Mouse (Mus musculus): ENCODE measurements at regions not wholly inside any gene's neighbourhood (a gene's known extent, or its start where the extent isn't known, plus 50 kb on each side); places are given as distances from the start of the nearest gene placed in this dataset.

DNA sequence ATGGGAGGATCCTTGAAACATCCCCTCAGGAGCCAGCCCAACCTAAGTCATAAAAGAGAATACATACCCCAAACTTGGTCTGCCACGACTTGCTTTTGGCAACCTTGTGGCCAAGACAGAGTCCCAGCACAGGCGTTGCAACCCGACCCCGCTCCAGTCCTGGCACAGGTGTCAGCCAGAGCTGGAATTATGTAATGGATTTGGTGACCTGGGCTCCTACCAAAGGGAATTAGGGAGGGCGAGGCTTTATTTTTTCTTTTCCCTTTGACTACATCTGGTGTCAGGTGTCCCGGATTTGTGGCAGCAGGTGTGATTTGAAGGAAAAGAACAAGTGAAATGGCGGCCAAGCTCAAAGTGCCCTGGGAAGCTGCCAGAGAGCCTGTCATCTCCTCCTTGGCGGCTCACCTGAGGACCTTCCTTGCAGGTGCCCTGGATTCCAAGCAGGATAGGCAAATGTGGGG lies 212.9 kb downstream of the Mef2c start:
- no peak for DNase-seq

DNA sequence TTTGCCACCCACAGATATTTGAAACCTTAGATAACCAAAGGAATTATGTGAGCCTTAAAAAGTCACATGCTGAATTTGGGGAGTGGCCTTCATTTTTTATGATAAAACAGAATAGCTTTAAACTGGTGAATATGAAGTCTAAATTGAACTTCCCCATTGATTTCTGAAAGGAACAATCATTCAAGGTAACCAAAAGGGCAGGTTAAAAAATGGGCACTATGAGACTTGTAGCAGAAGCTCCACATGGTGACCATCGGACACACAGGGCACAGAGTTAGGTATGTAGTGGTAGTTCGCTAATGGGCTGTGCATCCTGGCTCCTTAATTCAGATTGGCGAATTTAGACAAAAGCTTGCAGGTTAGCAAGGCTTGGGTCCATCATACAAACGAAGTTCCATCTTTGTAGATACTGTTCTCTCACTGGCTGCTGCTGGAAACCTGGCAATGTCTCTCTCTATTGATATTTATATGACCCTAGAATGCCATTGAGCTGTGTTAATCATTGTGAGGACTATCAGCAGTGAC lies 213.9 kb downstream of the Mef2c start:
- DNase-seq = no peak

DNA sequence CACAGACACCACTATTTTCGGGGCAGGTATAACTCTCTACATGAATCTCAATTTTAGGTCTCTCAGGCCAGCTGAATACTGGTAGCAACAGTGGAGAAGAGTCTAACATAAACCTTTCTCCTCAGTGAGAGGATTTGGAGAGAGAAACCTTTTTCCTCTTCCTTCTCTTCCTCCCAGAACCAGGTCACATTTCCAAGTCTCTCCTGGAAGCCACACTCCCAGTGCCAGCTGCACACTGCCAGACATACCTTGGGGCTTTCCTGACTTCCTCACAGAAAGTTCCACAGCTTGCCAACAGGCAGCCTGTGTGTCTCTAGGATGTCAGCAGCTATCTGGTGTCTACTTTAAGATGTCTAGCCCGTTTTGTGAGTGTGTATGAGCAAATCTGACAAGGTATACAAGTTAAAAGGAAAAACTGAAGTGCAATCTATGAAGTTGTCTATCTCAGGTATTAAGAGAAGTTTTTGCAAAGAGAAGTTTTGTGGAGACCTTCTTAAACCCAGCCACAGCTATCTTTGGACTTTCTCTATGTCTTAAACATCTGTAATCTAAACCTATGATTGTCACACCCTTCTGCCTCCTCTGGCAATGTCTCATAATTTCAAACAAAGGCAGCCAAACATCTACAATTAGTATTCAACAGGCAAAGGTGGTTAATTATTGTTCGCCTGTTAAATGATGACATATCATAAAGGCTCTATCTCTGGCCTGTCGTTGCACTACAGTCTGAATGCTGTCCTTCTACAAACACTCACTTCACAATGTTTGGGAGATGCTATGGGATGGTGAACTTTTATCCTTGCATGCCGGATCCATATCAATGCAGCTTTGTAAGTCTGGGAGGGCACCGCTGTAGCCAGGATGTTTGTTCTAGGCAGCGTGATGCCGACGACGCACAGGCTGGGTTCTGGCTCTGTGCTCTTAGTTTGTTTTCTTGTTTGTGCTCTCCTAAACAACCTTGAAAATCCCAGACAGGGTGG lies 214.9 kb downstream of the Mef2c start:
- no peak for DNase-seq

DNA sequence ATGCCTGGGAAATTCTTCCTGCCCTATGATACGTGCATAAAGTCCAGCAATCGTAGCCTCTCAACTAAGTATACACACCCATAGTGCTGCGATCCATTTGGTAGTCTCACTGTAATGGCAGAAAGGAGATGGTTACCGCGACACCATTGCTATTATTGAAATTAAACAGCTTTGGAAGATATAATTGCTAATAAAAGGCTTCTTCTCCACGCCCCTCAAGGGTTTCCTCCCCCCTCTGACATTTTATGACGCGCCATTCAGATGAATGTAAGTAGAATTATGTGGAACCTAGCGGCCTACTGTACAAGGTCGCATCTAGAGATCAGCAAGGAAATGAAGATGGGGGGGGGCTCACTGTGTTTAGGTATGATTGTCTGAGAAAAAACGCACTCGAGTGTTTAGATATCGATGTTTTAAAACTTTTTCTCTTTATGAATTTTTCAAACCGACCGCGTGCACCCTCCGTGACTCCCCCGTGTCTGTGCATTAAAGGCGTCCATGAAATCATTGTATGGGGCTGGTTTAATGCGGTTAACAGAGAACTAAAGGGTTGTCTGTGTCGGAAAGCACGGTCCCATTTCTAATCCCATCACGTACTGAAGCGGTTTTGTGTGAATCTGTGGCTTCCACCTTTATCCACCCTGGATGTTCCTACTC lies 215.9 kb downstream of the Mef2c start:
- DNase-seq = no peak

DNA sequence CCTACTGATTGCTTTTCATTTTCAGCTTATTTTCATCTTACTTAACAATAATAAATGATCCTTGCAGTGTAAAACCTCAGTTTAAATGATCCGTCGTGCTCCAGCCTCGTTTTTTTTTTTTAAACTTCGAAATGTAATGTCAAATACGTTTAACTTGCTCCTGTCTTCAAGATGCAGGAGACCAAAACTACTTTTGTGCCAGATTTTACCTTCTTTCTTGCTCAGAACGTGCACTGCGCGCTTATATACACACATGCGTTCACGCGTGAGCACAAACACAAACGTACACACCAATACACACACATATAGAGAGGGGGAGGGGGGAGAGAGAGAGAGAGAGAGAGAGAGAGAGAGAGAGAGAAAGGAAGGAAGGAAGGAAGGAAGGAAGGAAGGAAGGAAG lies 216.5 kb downstream of the Mef2c start:
- DNase-seq = no peak

DNA sequence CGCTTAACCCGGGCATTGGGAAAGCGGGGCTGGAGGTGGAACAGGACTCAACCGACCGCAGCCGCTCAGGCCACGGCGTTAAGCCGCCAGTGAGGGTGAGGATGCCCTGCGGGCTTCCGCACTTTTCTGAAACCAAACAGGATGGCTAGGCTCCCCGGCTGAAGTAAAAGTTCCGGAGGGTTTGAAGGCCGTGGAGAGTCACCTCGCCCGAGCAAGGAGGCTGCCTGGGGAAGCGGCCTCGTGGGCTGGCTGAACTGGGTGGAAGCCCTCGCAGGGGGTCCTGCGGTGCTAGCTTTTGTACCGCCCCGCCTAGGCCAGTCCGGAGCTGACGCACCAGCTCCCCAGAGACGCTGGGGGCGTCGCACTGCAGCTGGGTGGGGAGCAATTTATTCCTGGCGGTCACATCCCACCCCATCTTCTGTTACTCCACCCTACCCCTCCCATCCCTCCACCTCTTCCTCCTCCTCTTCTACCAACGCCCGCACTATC lies 217.1 kb downstream of the Mef2c start:
- no peak for DNase-seq

DNA sequence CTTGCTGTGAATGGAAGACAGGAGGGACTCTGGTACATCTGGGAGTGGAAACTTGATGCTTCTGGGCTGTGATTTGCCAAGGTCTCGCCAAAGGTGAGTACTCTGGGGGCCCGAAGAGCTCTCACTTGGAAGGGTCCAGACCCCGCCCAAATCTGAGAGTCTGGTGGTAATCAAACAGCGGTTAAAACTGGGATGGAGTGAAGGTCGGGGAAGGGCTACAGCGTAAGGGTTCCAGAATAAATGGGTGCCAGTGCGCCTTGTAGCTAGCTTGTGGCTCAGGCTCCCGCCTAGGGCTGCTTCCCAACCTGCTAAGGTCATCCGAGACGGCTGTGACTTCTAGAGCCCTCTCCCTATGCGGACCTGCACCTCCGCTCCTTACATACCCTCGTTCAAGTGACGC lies 217.7 kb downstream of the Mef2c start:
- no peak for DNase-seq

DNA sequence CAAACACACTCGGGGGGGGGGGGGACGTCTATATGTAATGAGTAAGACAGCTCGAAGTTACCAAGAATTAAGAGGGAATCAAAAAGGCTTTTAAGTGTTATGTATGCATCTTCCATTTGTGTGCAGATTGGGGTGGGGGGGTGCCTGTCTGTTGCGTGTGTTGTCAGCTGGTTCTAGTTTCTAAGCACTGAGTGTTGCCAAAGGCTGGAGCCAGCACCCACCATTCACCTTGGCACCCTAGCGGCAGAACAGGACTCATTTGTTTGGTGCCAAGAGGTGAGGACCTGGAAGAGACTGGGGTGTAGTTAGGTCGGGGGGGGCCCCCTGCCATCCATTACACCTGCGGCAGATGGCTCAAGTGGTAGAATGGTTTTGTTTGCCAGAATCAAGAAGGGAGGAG lies 218.4 kb downstream of the Mef2c start:
- no peak for DNase-seq

DNA sequence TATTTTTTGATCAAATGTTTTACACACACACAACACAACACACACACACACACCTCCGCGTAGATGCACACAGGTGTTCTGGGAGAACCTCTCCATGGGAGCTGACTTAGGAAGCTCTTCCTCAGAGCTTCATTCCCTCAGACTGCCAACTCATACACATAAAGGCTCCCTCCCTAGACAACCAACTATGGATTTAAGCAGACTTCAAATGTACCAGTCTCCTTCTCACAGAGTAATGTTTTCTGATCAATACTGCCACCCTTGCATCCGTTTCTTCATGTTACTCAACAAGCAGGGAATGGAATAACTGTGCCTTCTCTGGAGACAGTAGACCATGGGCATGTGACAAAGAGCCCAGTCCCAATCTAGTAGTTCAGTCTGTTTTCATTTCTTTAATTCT lies 219.0 kb downstream of the Mef2c start:
- DNase-seq = no peak

DNA sequence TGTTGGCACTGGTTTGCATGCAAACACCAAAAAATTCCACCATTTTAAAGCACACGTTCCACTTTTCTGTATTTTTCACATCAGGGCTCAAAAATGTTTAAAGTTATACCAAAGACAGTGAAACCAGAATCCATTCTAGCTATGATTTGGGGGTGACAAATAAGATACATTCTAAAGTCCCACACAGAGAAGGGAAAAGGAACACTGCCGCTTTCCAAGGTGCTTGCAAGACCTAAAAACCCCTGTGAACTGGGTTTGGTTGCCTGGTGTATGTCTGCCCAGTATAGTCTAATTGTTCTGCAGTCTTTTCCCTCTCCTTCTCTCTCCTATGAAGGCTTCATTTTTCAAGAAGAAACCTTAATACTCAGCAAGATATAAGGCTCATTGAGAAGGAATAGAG lies 219.6 kb downstream of the Mef2c start:
- no peak for DNase-seq

DNA sequence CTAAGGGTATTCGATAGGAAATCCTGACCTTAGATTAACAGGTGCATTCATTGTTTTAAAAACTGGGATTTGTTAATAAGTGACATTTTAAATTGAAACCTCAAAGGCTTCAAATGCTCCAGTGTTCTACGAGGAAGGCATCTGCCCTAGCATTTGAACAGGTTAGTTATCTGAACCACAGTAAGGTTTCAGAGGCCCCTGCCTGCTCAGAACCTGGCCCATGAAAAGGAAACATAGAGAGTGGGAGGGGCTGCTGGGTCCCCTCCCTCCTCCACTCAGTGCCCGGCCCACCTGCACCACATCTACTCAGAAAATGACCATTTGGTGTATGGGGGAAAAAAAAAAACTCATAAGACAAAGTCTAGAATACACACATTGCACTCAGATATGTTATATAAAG lies 220.4 kb downstream of the Mef2c start:
- no peak for DNase-seq

DNA sequence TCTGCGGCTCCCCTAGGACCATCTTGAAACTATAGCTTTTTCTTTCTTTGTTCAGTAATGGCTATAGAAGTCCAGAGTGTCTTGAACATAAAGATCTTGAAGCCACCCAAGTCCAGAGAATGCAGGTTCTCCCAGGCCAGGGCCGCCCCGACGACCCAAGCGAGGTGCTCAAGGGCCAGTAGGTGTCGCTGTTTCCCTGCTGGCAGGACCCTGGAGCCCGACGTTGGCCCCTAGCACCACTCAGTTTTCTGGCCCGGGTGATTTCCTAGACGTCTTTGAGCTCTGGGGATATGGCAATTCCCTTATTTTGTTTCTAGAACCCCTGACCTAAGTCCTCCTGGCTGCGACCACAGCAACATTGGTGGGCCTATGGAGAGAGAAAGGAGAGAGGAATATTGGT lies 221.2 kb downstream of the Mef2c start:
- no peak for DNase-seq

DNA sequence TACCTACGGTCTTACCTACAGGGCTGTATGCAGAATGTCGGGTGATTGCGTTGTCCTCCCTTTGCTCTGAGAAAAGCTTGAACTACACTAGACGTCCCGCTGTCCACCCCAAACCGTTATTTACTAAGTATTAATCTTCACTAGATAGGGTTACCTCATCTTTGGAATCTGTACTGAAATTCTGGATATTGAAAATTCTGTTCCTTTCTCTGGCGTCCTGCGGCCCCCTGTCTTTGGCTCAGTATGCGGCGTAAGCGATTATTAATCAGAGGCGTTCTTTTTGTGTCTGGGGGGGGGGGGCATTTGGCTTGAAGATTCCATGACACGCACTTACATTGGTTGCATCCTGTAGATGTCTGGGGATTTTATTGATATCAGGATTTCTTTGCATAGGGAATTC lies 222.0 kb downstream of the Mef2c start:
- DNase-seq = no peak

DNA sequence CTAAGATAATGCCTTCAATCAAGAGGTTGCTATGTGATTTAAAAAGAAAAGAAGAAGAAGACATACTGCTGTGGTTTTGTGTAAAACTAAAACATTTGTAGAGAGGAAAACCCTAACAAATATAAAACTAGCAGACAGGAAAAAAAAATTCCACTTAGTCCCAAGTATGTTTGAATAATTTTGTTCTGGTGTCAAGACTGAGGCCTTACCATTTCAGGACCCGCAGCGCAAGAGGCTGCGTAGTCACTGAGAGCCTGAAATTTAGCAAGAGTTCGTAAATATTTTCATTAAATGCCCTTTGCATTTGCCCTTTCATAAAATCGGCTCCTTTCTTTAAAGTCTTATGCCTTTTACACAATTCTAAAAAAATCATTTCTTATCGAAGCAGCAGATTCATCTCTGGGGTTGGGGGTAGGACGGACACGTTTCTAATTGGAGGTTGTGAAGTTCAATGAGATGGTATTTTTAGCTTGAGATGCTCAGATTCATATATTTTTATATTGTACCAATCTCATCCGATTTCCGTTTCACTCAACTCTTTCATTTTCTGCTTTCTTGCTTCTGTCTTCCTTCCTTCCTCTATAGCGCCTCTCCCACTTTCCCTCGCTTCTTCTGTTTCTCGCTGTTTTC lies 222.6 kb downstream of the Mef2c start:
- DNase-seq = no peak

DNA sequence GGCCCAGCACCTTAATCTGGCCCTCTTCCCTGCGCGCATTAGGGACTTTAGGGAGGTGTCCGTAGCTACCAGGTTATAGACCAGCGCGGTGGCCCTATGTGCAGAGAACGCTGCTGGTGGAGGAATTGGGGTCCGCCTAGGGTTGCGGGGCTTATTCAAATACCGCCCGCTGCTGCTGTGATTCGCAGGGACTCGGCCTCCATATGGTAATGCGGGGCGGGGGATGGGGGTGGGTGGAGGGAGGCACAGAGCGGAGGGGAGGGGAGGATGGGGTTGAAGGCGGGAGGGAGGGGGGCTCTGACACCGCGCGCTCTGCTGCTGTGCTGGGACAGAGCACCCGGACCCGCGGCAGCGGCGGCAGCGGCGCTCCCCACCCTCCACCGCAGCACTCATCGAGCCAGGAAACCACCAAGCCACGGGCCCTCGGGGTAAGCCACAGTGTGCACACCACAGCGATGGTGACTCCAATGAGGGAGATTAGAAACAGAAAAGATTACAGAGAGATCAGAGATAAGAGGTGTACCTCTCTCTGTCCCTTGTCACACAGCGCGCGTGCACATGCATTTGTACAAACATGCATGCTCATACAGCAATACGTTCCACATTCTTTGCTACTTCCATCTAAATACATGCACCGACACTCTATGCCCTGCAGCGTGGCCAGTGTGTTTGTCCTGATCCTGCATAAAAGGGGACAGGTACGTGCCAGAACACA lies 223.4 kb downstream of the Mef2c start:
- DNase-seq = no peak

DNA sequence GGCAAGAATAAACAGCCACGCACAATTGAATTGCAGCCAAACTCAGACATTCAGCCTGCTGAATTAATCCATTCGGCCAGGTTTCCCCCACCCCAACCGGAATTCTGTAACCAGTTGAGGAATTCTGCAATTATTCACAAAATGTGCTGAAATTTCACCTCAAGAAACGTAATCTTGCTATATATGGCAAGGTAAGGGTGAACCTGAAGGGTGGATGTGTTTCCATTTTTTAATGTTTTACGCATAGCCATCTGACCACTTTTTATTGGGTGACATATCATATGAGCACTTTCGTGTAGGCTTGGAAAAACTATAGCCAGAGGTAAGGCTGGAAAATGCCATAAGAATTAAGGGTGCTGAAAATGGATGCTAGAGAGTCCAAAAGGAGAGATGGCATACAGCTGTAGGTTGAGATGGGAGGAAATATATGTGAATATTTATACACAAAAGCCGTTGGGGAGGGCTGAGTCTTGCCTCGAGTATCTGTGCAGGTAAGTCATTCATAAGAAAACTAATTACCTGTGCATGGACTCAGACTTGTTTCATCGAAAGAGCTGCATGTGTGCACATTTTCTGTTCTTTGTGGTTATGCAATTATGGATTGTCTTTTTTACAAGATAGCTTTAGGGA lies 224.0 kb downstream of the Mef2c start:
- no peak for DNase-seq

DNA sequence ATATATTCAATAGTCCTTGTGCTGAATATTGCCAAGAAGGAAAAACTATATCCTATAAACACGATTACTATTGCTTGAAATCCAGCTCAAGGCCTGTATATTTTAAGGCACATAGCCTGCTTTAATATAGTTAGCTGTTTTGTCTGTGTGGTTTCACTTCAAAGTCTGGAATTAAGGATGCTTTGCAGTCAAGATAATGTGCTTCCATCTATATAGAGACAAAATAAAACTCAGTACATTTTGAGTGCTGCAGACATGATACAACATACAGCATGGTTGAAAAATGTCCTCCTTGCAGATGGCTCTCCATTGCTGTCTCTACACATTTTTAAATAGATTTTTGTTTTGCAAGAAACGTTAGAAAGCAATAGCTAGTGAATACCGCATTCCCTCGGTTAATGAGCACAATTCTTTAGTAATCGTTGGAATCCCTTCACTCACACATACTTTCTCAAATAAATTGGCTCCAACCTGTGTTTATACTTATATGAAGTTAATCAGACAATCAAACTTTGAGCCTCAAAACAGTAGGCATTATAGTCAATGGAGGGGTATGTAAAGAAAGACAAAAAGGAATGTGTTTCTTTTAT lies 224.7 kb downstream of the Mef2c start:
- DNase-seq = no peak

DNA sequence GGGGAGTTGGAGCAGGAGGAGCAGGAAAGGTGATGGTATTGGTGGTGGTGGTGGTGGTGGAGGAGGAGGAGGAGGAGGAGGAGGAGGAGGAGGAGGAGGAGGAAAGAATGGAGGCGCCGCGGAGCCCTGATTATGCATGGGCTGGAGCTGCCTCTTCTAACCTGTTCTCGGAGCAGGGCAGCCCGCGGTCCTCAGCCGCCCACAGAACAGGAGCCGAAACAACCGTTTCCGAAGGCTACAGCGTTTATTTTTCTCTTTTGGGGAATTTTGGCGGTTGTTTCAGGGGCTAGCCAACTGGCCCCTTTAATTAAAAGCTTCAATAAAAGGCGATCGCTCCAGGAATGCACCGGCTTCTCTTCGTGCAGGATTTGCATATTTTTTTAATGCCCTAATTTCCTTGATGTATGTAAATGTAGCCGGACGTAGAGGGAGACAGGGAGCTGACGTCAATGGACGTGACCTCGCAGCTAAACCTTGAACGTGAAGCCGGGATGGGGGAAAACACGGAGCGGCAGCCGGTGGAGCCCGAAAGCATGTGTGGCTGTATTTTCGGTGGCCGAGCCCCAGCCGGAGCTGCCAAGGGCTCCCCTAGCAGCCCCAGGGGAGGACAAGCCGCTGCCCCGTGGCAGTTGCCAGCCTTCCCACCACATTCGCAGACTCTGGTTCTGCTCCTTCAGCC lies 225.6 kb downstream of the Mef2c start:
- no peak for DNase-seq

DNA sequence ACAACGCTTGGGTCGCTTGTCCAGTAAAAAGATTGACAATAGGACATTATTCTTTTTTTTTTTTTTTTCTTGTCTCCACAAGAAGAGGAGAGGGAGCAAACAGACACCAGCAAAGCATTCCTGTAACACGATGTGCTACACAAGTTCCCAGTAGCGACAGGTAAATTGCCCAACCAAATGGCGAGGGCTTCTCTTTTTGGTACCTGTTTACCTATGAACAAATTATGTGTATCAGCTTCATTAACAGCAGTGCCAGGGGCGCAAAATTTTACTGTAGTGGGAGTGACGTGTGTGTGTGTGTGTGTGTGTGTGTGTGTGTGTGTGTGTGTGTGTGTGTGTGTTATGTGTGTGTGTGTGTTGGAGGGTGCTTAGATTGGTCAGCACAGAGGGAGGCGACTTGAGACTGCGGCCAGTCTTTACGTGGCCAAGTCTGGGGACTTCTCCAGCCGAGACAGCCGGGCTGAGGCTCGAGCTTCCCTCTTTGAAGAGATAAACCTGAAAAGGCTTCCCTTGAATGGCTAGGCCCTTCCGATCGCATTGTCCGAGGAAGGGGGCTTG lies 226.4 kb downstream of the Mef2c start:
- no peak for DNase-seq

DNA sequence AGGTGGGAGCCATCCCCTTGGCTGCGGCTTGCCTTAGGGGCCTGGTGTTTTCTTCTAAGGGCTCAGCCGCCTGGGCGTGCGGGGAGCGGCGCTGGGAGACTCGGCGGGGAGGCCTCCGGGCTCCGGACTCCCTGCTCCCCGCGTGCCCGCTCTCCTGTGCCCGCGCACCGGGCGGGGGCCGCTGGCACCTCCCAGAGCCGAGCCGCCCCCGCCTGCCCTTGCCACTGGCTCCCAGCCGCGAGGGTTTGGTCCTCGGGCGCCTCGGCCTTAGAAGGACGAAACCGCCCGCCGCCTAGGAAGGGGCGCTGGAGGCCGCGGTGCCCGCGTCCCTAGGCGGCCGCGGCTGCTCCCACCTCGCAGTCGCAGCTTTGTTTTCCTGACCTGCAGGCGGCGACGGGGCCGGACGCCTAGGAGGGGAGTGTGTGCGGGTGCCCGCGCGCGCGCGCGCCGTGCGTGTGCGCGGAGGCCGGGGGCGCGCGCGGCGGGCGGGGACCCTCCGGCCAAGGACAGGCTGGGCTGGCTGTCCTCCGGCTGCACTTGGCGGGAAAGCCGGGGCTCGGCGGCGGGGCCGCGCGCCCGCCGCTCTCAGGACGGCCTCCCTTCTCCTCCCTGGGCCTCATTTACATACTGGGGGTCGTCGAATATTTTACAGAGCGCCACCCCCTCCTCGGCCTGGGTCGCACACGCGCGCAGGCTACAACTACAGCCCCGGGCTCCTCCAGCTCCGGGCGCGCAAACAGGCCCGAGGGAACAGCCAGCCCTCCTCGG lies 227.1 kb downstream of the Mef2c start:
- peak; percentile 25 for DNase-seq

Measured in lung, postnatal 10 days (tissue).